Comparison of ENCODE assay signal across 7 mouse cellular contexts in genomic region chr9:25481344-25482095, GRCm38 (mm10). TPM values are rescaled to one million over a fixed set of nuclear protein-coding genes. Genes with fewer than 3 reads are reported as not detected.
DNase-seq lines count a peak whose midpoint lies in the region; ATAC-seq lines count a peak whose summit lies in the region.

Gene Eepd1, plus strand, starts transcription at chr9:25481547.

- ATAC-seq in intestine, embryonic 15.5 days, result peak; percentile 99

- no peaks in the 10 kb centered on the region for H3K36me3 ChIP-seq in intestine, embryonic 15.5 days
- H3K36me3 ChIP-seq in midbrain, embryonic 10.5 days, result no peaks in the 10 kb centered on the region

- H3K27ac ChIP-seq in intestine, embryonic 15.5 days, result 0 out of 2 replicates have a peak within 1 kb of the TSS, but pooled peaks have one; percentile 37
- H3K27ac ChIP-seq in midbrain, embryonic 10.5 days (replicated peaks), result peak within 1 kb of the TSS; percentile 82

- peak within 1 kb of the TSS; percentile 78 for H3K9ac ChIP-seq in intestine, embryonic 15.5 days

- peak; percentile 98 for DNase-seq in adrenal gland, adult 18-20 months (ENCODE audit: low spot score in 2 of 2)
- peak; percentile 96 for DNase-seq in embryo, embryonic 11 days
- peak; percentile 95 for DNase-seq in gastrocnemius, postnatal 36 days
- peak; percentile 94 to 95 for DNase-seq in left cerebral cortex, postnatal 25 days (ENCODE audit: low spot score in 2 of 2)
- peak; percentile 93 for DNase-seq in midbrain, embryonic 10.5 days (ENCODE audit: low spot score)
- DNase-seq in right cerebral cortex, postnatal 4 days, result peak; percentile 91

- no peaks in the 10 kb centered on the region for H3K9me3 ChIP-seq in intestine, embryonic 15.5 days
- no peaks in the 10 kb centered on the region for H3K9me3 ChIP-seq in midbrain, embryonic 10.5 days (replicated peaks)

- peaks cover 13% of the 10 kb centered on the region for H3K4me1 ChIP-seq in intestine, embryonic 15.5 days (replicated peaks)
- H3K4me1 ChIP-seq in midbrain, embryonic 10.5 days, result peaks cover 49% of the 10 kb centered on the region

- under 1% methylated on average over 75 of the region's 75 CpGs for WGBS in intestine, embryonic 15.5 days
- WGBS in midbrain, embryonic 10.5 days, result under 1% methylated on average over 75 of the region's 75 CpGs

- peak within 1 kb of the TSS; percentile 91 for H3K4me2 ChIP-seq in intestine, embryonic 15.5 days (replicated peaks)

- H3K27me3 ChIP-seq in intestine, embryonic 15.5 days (replicated peaks), result no peaks in the 10 kb centered on the region
- H3K27me3 ChIP-seq in midbrain, embryonic 10.5 days (ENCODE audit: low read depth, poor library complexity, severe bottlenecking), result peaks cover 11% of the 10 kb centered on the region

- peak within 1 kb of the TSS; percentile 71 for H3K4me3 ChIP-seq in intestine, embryonic 15.5 days (replicated peaks)
- H3K4me3 ChIP-seq in midbrain, embryonic 10.5 days, result peak within 1 kb of the TSS; percentile 75

- intact Hi-C loops in gastrocnemius, postnatal 36 days (cut with DNase I), result loop anchor here (5.0 to 10.0 kb wide), 4 partner anchors 66 to 307 kb away; no protein-coding TSS in a partner anchor
- intact Hi-C loops in left cerebral cortex, postnatal 25 days (cut with DNase I), result loop anchor here (2.0 to 5.0 kb wide), 5 partner anchors 39 to 329 kb away; partner anchors contain the start of gene Herpud2

RNA-seq across cellular contexts. Expression of gene Eepd1, which starts in this region (rescaled TPM):
- 10 to 100 TPM; 20.3 to 60.0 TPM for total RNA-seq in adrenal gland, adult 18-20 months (2021)
- 10 to 100 TPM; 78.3 to 94.2 TPM for total RNA-seq in gastrocnemius, postnatal 36 days (2021)
- 5.9 and 6.5 TPM in 2 replicates for polyA plus RNA-seq in intestine, embryonic 15.5 days (2015; fragmentation: Nextera tagmentation; extraction: Ambion mirVana)
- 10 to 100 TPM; 18.9 to 21.7 TPM for total RNA-seq in left cerebral cortex, postnatal 25 days (2021)
- polyA plus RNA-seq in midbrain, embryonic 10.5 days (2016; fragmentation: Nextera tagmentation; extraction: Ambion mirVana), result 8.5 and 11.4 TPM in 2 replicates

Comparison
In these comparisons a context has a peak if more than half of its experiments do, and no peak if none do; other contexts are left out.
1. Peak in every context shown above with its lines: DNase-seq, ATAC-seq, H3K4me3 ChIP-seq and H3K27ac ChIP-seq.